Mouse (Mus musculus) midbrain, embryonic 10.5 days (tissue): ENCODE data around the gene Gpr146. TPM values are rescaled to one million over a fixed set of nuclear protein-coding genes. Genes with fewer than 3 reads are reported as not detected.
A peak's percentile ranks its signal among the peaks of the same experiment; 100 is the strongest.

ENCODE experiments used
- DNase-seq: peaks from one replicate; pipeline ENCODE4 v3.0.0-alpha.2; 2017; ENCODE audit warnings: low spot score
- H3K27ac ChIP-seq: fragments of 300-500 bp; sonication (generic); replicated peaks from 2 replicates; pipeline ENCODE4 v1.5.1; 2016; ENCODE audit warnings: mild to moderate bottlenecking
- H3K27me3 ChIP-seq: fragments of 300-500 bp; sonication (generic); 2 replicates; pipeline ENCODE4 v1.6.1; 2016; ENCODE audit warnings: low read depth, mild to moderate bottlenecking; ENCODE audit not compliant: poor library complexity, severe bottlenecking
- H3K36me3 ChIP-seq: fragments of 300-500 bp; sonication (generic); 2 replicates; pipeline ENCODE4 v1.6.1; 2016; ENCODE audit warnings: mild to moderate bottlenecking, moderate library complexity
- H3K4me1 ChIP-seq: fragments of 300-500 bp; sonication (generic); 2 replicates; pipeline ENCODE4 v1.6.1; 2016
- H3K4me3 ChIP-seq: fragments of 300-500 bp; sonication (generic); 2 replicates; pipeline ENCODE4 v1.5.1; 2016; ENCODE audit warnings: mild to moderate bottlenecking, moderate library complexity
- H3K9me3 ChIP-seq: fragments of 300-500 bp; sonication (generic); replicated peaks from 2 replicates; pipeline ENCODE4 v1.6.1; 2016; ENCODE audit warnings: mild to moderate bottlenecking
- WGBS: fragments of 180-500 bp; shearing (Covaris S2); methylation state at CpG from one replicate; pipeline ENCODE4 v1.1.7; 2016; 5-methylcytosine and 5-hydroxymethylcytosine counted together
- polyA plus RNA-seq: library from polyadenylated mRNA; unstranded; fragments of >200 nt; fragmentation: Nextera tagmentation; extraction: Ambion mirVana; gene quantifications from 2 replicates; pipeline ENCODE4 v1.2.1, GENCODE M21; 2016

The Gpr146 gene
- polyA plus RNA-seq, 1 experiment from 2014 or later, result 1.7 TPM

DNA sequence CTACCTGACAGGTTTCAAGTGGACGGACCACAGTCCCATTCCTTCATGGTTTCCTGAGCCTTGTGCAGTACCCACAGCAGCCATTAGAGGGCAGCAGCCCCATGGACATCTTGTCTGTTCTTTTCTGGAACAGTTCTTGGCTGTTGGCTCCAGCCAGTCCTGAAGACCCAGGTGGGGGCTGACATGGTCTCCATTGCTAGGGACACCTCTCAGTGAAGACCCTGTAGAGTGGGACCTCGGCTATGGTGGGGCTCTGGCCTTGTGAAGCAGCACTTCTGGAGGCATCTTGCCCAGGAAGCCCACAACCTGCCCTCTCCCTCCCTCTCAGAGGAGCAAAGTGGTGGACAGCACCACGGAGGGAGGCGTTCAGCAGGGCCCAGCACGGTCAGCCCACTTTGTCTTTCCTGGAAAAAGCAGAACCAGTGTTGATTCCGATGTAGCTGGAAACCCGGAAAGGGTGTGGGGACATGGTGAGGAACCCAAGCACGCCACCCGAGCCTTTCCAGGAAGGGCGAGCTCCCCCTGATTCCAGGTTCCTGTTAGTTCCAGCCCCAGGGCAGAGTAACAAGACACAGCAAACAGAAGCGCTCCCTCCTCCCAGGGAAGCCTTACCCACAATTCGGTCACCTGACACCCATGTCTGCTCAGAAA, 13.1 kb upstream of the Gpr146 start:
- Histone ChIP-seq H3K36me3 (peaks cover 27% of the 10 kb centered on the region), H3K27ac (peak overlapping the region; percentile 69; the same call in 1 of the 2 replicates), H3K4me1 (peaks cover 23% of the 10 kb centered on the region), H3K9me3 (no peaks in the 10 kb centered on the region), H3K27me3 (no peaks in the 10 kb centered on the region), H3K4me3 (no peak overlapping the region)
- DNase-seq, result peak; percentile 80
- 42% methylated on average over 12 of the region's 12 CpGs for WGBS

DNA sequence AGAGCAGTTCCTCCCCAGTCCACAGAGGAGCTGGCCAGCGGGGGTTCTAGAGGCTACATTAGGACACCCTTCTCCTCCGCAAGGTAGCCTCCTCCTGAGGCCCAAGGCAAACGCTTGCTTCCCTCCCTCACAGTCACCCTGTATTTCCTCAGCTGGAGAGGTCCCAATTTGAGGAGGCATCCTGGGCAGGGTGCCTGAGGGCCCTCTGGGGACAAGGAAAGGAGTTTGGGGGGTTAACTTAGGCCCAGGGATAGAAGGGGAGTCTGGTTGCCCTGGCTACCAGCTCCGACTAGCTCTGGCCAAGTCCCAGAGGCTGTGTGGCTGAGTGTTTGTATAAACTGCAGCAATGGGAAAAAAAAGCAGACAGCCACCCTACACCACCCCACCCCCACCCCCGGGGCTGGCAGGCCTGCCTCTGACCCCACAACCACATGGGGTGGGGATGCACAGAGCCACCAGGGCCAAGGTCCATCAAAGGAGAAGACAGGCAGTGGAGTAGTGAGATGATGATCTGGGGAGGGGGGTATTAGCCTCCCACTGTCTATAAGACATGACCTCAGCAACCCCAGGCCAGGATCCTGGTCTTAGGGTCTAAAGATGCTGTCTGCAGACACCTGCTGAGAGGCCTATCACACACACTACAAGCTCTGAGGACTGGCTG, 12.5 kb upstream of the Gpr146 start:
- no peak for DNase-seq
- H3K9me3 ChIP-seq, result no peaks in the 10 kb centered on the region
- H3K27ac ChIP-seq, result peak overlapping the region; percentile 69
- H3K36me3 ChIP-seq, result peaks cover 23% of the 10 kb centered on the region
- 35% methylated on average over 5 of the region's 5 CpGs for WGBS
- H3K27me3 ChIP-seq, result no peaks in the 10 kb centered on the region
- H3K4me3 ChIP-seq, result no peak overlapping the region
- peaks cover 30% of the 10 kb centered on the region for H3K4me1 ChIP-seq

- DNase-seq, result no peak
- H3K36me3 ChIP-seq, result peaks cover 17% of the 10 kb centered on the region
- no peaks in the 10 kb centered on the region for H3K27me3 ChIP-seq
- H3K4me3 ChIP-seq, result no peak overlapping the region
- H3K27ac ChIP-seq, result no peak overlapping the region
- peaks cover 38% of the 10 kb centered on the region for H3K4me1 ChIP-seq
- 84% methylated on average over 1 of the region's 1 CpGs for WGBS
- no peaks in the 10 kb centered on the region for H3K9me3 ChIP-seq
Observed at GRCm38 (mm10) chr5:139365827-139366226, 11.7 kb upstream of the Gpr146 start.

DNA sequence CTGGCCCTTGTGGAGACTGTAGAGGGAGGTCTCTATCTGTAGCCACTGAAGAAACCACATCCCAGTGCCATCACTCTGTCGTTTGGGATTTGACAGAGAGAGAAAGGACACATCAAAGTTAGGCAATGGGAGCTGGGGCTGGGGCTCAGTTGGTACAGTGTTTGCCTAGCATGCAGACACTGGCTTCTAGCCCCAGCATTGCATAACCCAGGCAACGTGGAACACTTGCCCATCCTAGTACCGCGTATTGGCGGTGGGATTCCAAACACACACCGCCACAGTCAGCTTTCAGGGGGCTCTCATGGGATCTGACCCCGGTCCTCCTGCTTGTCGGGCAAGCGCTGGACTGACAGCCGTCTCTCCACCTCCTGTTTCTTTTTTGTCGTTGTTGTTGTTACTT, 11.0 kb upstream of the Gpr146 start:
- no peak overlapping the region for H3K27ac ChIP-seq
- no peaks in the 10 kb centered on the region for H3K27me3 ChIP-seq
- WGBS, result 84% methylated on average over 11 of the region's 11 CpGs
- peaks cover 17% of the 10 kb centered on the region for H3K36me3 ChIP-seq
- DNase-seq, result no peak
- no peak overlapping the region for H3K4me3 ChIP-seq
- peaks cover 44% of the 10 kb centered on the region for H3K4me1 ChIP-seq
- no peaks in the 10 kb centered on the region for H3K9me3 ChIP-seq

GRCm38 (mm10) chr5:139367884-139368458, 9.5 kb upstream of the Gpr146 start:
- Histone ChIP-seq H3K4me1 (peaks cover 59% of the 10 kb centered on the region), H3K27me3 (no peaks in the 10 kb centered on the region), H3K9me3 (no peaks in the 10 kb centered on the region), H3K4me3 (no peak overlapping the region), H3K27ac (no peak overlapping the region), H3K36me3 (peaks cover 7% of the 10 kb centered on the region)
- DNase-seq, result no peak
- 90% methylated on average over 4 of the region's 4 CpGs for WGBS

GRCm38 (mm10) chr5:139368638-139369320, 8.7 kb upstream of the Gpr146 start:
- Histone ChIP-seq H3K27ac (no peak overlapping the region), H3K27me3 (no peaks in the 10 kb centered on the region), H3K36me3 (peaks cover 2% of the 10 kb centered on the region), H3K4me3 (no peak overlapping the region), H3K4me1 (peaks cover 62% of the 10 kb centered on the region), H3K9me3 (no peaks in the 10 kb centered on the region)
- DNase-seq, result no peak
- 89% methylated on average over 11 of the region's 11 CpGs for WGBS

DNA sequence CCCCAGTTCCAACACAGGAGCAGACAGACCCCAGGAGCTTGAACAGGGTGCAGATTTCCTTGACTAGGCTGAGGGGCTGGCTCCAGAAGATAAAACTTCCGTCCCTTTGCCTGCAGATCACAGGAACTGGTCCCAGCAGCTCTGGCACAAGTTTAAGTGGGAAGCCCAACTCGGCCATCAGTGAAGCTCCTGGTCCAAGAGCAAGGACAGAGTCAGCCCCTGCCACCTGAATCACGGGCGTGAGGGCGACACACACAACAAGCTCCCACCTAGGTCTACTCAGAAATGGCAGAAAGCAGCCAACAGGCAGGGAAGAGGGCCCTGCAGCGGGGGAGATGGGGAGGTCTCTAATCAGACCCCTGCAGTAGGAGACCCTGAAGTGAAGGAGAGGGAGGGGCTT, 7.2 kb upstream of the Gpr146 start:
- peaks cover 55% of the 10 kb centered on the region for H3K4me1 ChIP-seq
- H3K4me3 ChIP-seq, result no peak overlapping the region
- no peaks in the 10 kb centered on the region for H3K36me3 ChIP-seq
- H3K27ac ChIP-seq, result peak overlapping the region; percentile 7; the same call in 1 of the 2 replicates
- no peaks in the 10 kb centered on the region for H3K9me3 ChIP-seq
- WGBS, result 87% methylated on average over 6 of the region's 6 CpGs
- DNase-seq, result no peak
- H3K27me3 ChIP-seq, result no peaks in the 10 kb centered on the region

GRCm38 (mm10) chr5:139371118-139371517, 6.4 kb upstream of the Gpr146 start:
- H3K4me1 ChIP-seq, result peaks cover 47% of the 10 kb centered on the region
- no peaks in the 10 kb centered on the region for H3K36me3 ChIP-seq
- peak overlapping the region; percentile 76; the same call in 1 of the 2 replicates for H3K4me3 ChIP-seq
- H3K27ac ChIP-seq, result peak overlapping the region; percentile 7; the same call in 1 of the 2 replicates
- DNase-seq, result no peak
- no peaks in the 10 kb centered on the region for H3K27me3 ChIP-seq
- WGBS, result 59% methylated on average over 5 of the region's 5 CpGs
- no peaks in the 10 kb centered on the region for H3K9me3 ChIP-seq

- Histone ChIP-seq H3K36me3 (no peaks in the 10 kb centered on the region), H3K27ac (peak overlapping the region; percentile 95), H3K4me1 (peaks cover 43% of the 10 kb centered on the region), H3K9me3 (no peaks in the 10 kb centered on the region), H3K27me3 (no peaks in the 10 kb centered on the region), H3K4me3 (peak overlapping the region; percentile 76)
- peak; percentile 91 for DNase-seq
- WGBS, result 2% methylated on average over 39 of the region's 39 CpGs
Observed at GRCm38 (mm10) chr5:139371631-139372401, 5.7 kb upstream of the Gpr146 start.

- no peaks in the 10 kb centered on the region for H3K9me3 ChIP-seq
- H3K36me3 ChIP-seq, result no peaks in the 10 kb centered on the region
- H3K4me1 ChIP-seq, result peaks cover 49% of the 10 kb centered on the region
- H3K27ac ChIP-seq, result no peak overlapping the region
- 87% methylated on average over 3 of the region's 3 CpGs for WGBS
- no peak for DNase-seq
- H3K27me3 ChIP-seq, result no peaks in the 10 kb centered on the region
- H3K4me3 ChIP-seq, result no peak overlapping the region
Observed at GRCm38 (mm10) chr5:139373126-139373525, 4.4 kb upstream of the Gpr146 start.

GRCm38 (mm10) chr5:139373889-139374444, 3.5 kb upstream of the Gpr146 start:
- 89% methylated on average over 6 of the region's 6 CpGs for WGBS
- Histone ChIP-seq H3K27ac (no peak overlapping the region), H3K4me3 (no peak overlapping the region), H3K27me3 (no peaks in the 10 kb centered on the region), H3K9me3 (no peaks in the 10 kb centered on the region), H3K4me1 (peaks cover 55% of the 10 kb centered on the region), H3K36me3 (no peaks in the 10 kb centered on the region)
- DNase-seq, result no peak

- WGBS, result 89% methylated on average over 2 of the region's 2 CpGs
- peaks cover 59% of the 10 kb centered on the region for H3K4me1 ChIP-seq
- H3K9me3 ChIP-seq, result no peaks in the 10 kb centered on the region
- H3K4me3 ChIP-seq, result no peak overlapping the region
- H3K36me3 ChIP-seq, result no peaks in the 10 kb centered on the region
- no peak for DNase-seq
- no peaks in the 10 kb centered on the region for H3K27me3 ChIP-seq
- H3K27ac ChIP-seq, result no peak overlapping the region
Observed at GRCm38 (mm10) chr5:139374841-139375240, 2.7 kb upstream of the Gpr146 start.
